Mouse (Mus musculus) retina, adult 2 months (tissue): ENCODE results near the gene Dlst.
A peak's percentile ranks its signal among the peaks of the same experiment; 100 is the strongest.
"Not testable (repeated sequence)": the region's sequence is repeated elsewhere in the genome, so short reads cannot be mapped to it uniquely, and the experiment has no call there.

Experiments used
- DNase-seq: peaks from one replicate; pipeline ENCODE4 v3.0.0-alpha.2; 2012; ENCODE audit warnings: low read depth, low spot score

The Dlst gene

GRCm38 (mm10) chr12:85113917-85114316, 3.3 kb downstream of the Dlst start:
- no peak for DNase-seq

- no peak for DNase-seq
These were observed 5.0 kb downstream of the Dlst start for GRCm38 (mm10) chr12:85115678-85116077.

GRCm38 (mm10) chr12:85121806-85122459, 11.3 kb downstream of the Dlst start:
- no peak for DNase-seq

GRCm38 (mm10) chr12:85123108-85123530, 12.5 kb downstream of the Dlst start:
- no peak for DNase-seq

- DNase-seq = no peak
These were observed 13.0 kb downstream of the Dlst start for GRCm38 (mm10) chr12:85123645-85124044.

GRCm38 (mm10) chr12:85124751-85125150, 14.1 kb downstream of the Dlst start:
- DNase-seq = no peak

GRCm38 (mm10) chr12:85126986-85127603, 16.5 kb downstream of the Dlst start:
- no peak for DNase-seq

GRCm38 (mm10) chr12:85129426-85129978, 18.9 kb downstream of the Dlst start:
- DNase-seq = no peak

GRCm38 (mm10) chr12:85131361-85131760, 20.7 kb downstream of the Dlst start:
- no peak for DNase-seq

- DNase-seq = no peak
These were observed 23.6 kb downstream of the Dlst start for GRCm38 (mm10) chr12:85134043-85134794.

- no peak for DNase-seq
These were observed 25.2 kb downstream of the Dlst start for GRCm38 (mm10) chr12:85135513-85136470.

- no peak for DNase-seq
These were observed 26.0 kb downstream of the Dlst start for GRCm38 (mm10) chr12:85136627-85137026.

GRCm38 (mm10) chr12:85140036-85140701, 29.5 kb downstream of the Dlst start:
- no peak for DNase-seq

GRCm38 (mm10) chr12:85141096-85141495, 30.5 kb downstream of the Dlst start:
- DNase-seq = no peak

GRCm38 (mm10) chr12:85142803-85143202, 32.2 kb downstream of the Dlst start:
- DNase-seq = peak; percentile 45

GRCm38 (mm10) chr12:85144276-85144675, 33.6 kb downstream of the Dlst start:
- DNase-seq = not testable (repeated sequence)

- DNase-seq = no peak
These were observed 34.2 kb downstream of the Dlst start for GRCm38 (mm10) chr12:85144821-85145220.

- no peak for DNase-seq
These were observed 35.0 kb downstream of the Dlst start for GRCm38 (mm10) chr12:85145630-85146029.

- no peak for DNase-seq
These were observed 35.7 kb downstream of the Dlst start for GRCm38 (mm10) chr12:85146355-85146754.

- no peak for DNase-seq
These were observed 36.2 kb downstream of the Dlst start for GRCm38 (mm10) chr12:85146881-85147280.
